Mouse (Mus musculus): ENCODE measurements around the gene Clint1.
A peak's percentile ranks its signal among the peaks of the same experiment; 100 is the strongest.
"Not testable (repeated sequence)": the region's sequence is repeated elsewhere in the genome, so short reads cannot be mapped to it uniquely, and the experiment has no call there.

Clint1 gene

DNA sequence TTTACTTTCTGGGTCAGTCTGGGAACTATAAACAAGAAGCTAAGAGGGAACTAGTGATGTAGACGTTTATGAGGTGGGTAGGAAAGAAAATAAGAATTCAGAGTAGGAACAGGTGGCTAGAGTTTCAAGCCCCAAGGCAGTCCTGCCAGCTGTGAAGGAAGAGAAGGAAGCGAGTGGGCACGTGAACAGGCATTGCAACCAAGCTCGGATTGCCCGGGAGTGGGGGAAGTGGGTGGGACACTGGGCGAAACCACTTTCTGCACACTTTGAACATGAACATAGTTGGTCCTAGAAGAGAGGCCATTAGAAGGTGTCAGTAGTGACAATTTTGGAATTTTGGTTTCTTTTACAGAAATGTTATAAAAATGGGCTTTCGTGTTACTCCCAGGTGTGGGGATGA is 4.3 kb upstream of the Clint1 start:
- DNase-seq (ENCODE audit: low spot score in 2 of 2) = no peak

DNA sequence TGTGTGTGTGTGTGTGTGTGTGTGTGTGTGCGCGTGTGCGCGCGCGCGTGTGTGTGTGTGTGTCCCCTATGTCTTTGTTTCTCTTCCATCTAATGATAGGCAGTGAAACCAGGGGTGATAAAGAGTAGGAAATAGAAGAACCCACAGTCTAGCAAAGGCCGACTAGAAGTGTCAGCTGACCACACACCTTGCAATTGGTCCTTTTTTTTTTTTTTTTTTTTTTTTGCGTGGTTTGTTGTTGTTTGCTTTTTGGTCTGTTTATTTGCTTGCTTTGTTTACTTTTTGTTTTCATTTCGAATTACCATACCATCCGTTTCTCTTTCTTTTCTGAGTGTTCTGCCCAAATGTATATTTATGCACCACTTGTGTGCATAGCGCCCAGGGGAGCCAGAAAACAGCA is 3.6 kb upstream of the Clint1 start:
- DNase-seq (ENCODE audit: low spot score in 2 of 2) = no peak

DNA sequence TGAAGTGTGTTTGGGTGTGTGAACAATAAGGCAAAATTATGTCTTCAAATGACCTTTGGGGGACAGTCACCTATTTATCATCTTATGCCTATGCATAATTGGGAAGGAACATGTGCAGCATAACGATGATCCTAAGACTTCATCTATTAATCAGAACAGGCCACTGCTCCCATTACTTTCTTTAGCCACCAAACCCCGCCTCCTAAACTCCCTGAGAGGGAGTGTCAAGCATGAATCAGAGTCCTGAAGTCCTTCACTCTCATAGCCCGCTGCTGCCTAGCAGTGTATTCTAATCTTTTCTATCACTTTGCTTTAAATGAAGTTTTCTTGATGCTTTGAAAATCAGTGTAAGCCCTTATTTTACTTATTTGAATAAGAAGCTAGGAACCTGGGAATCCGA is 2.6 kb upstream of the Clint1 start:
- no peak for DNase-seq (ENCODE audit: low spot score in 2 of 2)

DNA sequence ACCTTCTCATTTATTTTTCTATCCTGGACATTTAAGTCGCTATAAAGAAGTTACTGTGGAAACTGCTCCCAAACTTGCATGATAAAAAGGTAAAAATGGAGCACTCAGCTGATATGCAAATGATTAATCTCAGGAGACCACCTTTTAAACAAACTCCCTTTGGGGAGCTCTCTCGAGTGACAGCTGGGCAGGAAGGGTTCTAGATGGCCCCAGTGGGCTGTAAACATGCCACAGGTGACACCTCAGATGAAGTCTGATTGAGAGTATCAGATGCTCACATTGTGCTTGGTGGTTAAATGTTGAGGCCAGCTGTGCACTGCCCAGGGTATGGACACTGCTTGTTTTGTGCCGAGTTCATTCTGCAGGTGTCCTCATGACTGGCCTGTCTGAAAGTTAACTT is 2.0 kb upstream of the Clint1 start:
- no peak for DNase-seq (ENCODE audit: low spot score in 2 of 2)

DNA sequence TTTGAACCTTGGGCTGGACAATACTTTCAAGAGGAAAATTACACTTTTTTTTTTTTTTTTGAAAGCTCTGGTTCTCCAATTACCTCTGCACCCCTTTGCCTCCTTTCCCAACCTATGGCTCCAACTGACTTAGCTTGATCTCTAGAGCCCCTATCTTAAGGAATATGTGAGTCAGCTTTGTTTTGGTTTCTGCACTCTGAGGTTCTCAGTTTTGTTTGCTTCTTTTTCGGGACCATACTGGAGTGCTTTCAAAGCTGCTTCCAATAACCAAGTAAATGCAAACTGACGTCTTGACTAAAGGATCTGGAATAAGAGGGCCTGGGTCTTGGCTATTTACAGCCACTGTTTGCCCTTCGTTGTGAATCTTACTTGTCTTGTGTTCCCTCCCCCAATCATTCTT is 1.5 kb upstream of the Clint1 start:
- no peak for DNase-seq (ENCODE audit: low spot score in 2 of 2)

DNA sequence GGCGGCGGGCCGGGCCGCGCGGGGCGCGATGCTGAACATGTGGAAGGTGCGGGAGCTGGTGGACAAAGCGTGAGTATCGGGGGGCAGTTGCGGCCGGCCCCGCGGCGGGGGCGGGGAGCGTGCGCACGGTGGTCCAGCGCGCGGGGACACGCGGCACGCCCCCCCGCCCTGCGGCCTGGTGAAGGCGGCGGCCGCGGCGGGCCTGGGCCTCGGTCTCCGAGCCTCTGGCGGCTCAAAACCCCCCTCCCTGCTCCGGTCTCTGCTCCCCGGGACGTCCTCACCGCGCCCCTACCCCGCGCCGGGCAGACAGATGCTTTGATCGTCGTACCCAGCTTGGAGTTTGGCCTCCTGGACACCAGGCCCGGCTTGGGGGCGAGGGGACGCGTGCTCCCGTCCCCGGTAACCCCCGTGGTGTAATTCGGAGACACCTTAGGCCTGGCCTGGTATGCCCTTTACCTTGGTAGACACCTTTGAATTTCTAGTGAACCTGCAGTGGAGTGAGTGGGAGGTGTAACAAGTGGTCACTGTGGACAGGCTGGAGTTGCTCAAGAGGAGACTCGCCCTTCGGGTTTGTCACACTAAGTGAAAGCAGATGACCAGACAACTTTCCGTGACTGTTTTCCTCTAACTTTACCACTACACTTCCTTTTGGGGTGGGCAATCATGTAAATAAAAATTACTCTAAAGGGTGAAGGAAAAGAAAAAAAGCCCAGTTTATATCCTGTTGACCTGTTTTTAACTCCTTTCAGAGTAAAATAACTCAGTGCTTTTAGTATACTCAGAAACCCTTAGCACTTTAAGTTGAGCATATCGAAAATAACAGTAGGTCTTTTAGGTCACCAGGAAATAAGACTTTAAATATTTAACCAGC is 508 bp downstream of the Clint1 start:
- peak; percentile 29 to 37 for DNase-seq (ENCODE audit: low spot score in 2 of 2)

DNA sequence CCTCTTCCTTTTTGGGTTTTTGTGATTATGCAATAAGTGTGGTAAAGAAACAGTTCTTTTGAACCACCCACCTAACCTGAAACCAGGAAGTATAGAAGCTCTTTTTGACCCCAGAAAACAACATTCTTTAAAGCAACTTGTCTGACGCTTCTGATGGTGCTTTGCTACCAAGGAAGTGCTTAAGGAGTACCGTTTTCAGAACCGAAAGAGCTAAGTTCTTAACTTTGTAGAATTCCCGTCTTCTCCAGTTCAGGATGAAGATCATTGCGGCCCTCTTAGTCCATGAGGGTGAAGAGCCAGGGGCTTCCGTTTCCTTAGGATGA is 1.1 kb downstream of the Clint1 start:
- no peak for DNase-seq (ENCODE audit: low spot score in 2 of 2)

DNA sequence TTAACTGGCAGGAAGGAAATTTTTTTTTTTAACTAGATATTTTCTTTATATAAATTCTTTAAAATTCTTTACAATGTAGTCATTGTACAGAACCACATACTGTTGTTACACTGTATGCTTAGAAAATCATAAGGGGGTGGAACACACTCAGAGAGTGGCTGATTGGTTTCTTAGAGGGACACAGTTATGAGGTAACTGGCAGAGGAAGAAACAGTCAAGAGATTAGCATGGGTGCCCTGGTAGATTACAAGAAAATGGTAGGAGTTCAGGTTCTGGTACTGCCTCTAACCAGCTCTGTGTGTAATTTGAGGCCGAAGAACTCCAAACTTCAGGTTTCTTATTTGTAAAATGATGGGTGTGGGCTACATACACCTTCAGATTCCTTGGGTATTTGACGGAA is 2.1 kb downstream of the Clint1 start:
- no peak for DNase-seq (ENCODE audit: low spot score in 2 of 2)

DNA sequence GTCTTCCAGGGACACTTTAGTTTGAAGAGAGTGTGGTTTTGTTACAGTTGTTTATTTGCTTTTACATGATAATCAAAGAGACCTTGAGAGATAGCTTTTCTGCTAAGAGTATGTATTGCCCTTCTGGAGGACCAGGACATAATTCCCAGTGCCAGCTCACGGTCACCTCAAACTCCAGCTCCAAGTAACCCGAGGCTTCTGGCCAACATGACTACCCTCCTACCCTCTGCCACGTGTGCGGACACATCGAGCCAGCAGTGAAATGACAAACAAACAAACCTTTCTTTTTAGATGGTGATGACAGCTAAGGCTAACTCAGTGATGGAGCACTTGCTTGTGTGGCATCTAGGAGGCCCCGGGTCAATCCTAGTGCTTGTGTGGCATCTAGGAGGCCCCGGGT is 2.5 kb downstream of the Clint1 start:
- no peak for DNase-seq (ENCODE audit: low spot score in 2 of 2)

DNA sequence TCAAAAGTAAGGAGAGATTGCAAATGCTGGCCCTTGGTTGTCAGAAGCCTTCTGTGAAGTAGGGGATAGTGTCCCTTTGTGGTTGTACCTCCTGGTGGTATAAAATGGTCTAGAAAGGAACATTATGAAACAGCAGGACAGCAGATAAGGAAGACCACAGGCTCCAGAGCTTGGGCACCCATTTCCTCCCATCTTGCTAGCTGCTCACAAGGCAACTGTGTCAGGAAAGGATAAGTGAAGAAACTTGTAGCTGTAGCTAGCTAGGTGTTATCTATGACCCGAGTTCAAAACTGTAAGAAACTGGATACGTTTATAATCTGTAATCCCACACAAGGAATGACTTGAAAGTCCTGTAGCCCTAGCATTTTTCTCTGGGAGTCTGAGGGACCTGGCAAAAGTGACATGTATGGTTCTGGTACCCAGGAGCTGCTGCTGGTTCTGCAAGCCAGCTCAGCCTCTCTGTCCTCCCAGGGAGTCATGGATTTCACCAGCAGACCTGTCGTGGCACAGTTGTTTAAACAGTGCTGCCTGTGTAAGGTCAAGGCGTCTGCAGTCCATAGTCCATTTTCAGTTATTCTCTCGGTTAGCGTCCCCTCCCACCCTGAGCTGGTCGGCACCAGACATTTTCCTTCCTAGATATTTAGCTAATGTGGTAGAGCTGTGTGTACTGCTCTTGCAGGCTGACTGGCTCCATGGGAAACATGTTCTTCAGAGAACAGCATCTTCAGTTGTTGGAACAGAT is 3.7 kb downstream of the Clint1 start:
- no peak for DNase-seq (ENCODE audit: low spot score in 2 of 2)

DNA sequence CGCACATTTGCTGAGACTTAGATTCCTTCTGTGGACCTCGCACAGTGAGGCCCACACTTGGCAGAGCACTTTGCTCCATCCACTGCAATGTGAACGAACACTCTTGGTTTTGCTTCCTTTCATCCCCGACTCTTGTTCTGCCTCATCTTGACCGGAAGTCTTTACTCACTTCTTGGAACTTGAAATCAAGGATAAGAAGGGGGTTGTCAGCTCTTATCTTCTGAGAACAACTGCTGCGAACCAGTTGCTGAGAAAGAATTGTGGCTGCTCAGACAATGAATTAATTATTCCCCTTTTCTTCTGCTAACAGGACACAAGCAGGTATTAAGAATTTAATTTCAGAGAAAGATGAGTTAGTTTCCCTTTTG is 4.3 kb downstream of the Clint1 start:
- DNase-seq (ENCODE audit: low spot score in 2 of 2) = no peak

DNA sequence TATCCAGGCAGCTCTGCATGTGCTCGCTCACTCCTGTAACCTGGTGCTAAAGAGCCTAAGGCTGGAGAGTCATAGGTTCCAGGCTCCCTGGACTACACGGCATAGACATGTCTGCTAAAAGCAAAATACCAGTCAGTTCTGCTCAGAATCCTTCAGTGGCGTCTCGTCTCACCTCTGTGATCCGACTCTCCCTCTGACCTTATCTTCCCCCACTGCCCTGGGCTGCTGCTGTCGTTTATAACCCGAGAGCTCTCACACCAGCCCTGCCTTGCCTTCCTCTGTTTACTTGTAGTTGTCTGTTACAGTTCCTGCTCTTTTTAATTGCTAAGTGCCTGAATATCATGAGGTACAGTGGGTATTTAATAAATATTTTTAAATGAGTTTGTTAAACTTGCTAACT is 9.5 kb downstream of the Clint1 start:
- no peak for DNase-seq (ENCODE audit: low spot score in 2 of 2)

DNA sequence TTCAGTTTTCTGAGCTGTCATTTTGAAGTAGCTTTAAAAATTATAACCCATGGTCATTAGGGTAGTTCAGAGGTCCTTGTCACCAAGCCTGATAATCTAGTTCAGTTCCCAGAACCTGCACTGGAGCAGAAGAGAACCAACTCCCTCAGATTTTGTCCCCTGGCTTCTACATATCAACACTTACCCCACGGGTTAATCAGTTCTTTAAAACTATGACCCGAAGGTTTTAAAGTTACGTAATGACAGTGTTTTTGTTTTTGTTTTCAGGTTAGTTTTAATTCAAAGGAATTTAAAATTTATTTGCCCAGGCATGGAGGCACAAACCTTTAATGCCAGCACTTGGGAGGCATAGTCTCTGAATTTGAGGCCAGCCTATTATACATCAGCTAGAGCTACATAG is 12.6 kb downstream of the Clint1 start:
- no peak for DNase-seq (ENCODE audit: low spot score in 2 of 2)

DNA sequence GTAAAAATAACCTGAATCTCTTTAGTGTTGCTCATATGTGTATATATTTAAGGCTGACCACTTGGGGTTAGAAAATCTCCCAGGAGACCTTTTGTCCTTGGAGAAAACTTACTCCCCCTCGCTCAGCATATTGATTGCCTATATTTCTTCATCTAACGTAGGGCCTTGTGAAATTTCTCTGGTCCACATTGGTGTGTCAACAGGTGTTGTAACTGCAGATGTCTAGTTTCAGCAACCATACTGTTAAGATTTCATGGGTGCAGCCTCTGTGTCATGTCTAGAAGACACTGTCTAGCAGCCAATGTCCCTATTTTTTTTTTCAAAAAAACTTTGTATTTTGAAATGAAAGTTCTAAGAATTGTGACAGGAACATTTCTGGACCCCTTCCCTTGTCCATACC is 14.0 kb downstream of the Clint1 start:
- no peak for DNase-seq (ENCODE audit: low spot score in 2 of 2)

DNA sequence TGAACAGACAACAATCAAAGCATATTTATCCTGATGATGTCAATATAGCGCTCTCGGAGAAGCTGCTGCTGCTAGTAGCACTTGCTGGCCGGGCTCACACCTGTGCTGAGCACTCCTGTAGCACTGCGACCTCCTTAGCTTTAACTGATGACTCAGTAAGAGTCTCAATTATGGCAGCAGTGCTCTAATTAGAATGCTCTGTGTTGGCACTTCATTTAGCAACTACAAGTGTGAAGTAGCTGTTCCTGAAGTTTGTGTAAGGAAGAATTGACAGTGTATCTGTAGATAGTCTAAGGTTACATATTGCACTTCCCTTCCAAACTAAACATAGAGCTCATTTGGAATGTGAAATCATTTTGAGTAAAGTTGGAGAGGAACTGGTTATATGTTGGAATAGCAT is 14.7 kb downstream of the Clint1 start:
- DNase-seq (ENCODE audit: low spot score in 2 of 2) = no peak

DNA sequence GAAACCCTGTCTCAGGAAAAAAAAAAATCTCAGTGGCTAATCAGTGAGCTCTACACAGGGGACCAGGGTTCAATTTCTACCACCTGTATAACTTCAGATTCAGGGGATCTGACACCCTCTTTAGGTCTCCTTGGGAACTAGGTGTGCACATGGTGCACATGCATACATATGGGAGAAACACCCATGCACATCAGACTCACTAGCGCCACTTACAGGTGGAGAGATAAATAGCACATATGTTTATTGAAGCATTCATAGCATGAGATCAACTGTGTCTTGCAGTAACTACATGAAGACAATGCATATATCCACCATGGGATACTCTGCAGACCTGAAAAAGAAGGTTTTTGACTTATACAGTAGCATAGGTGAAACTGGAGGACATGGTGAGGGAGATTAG is 21.8 kb downstream of the Clint1 start:
- DNase-seq (ENCODE audit: low spot score in 2 of 2) = no peak

DNA sequence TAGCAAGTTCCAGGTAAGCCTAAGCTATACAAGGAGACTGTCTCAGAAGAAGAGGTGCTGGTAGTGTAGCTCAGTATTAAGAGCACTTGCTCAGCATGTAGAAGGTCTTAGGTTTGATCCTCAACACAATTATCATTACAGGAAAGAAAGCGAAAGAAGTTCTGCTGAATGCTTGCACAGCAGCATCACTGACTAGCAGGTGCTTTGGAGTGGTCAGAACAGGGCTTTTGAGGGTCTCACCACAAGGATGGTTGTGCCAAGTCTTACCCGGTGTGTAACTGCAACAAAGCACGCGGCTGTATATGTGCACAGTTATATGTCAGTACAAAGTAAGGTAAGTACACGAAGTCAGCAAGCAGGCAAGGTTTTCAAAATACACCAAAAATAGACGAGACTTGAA is 22.4 kb downstream of the Clint1 start:
- DNase-seq (ENCODE audit: low spot score in 2 of 2) = no peak

DNA sequence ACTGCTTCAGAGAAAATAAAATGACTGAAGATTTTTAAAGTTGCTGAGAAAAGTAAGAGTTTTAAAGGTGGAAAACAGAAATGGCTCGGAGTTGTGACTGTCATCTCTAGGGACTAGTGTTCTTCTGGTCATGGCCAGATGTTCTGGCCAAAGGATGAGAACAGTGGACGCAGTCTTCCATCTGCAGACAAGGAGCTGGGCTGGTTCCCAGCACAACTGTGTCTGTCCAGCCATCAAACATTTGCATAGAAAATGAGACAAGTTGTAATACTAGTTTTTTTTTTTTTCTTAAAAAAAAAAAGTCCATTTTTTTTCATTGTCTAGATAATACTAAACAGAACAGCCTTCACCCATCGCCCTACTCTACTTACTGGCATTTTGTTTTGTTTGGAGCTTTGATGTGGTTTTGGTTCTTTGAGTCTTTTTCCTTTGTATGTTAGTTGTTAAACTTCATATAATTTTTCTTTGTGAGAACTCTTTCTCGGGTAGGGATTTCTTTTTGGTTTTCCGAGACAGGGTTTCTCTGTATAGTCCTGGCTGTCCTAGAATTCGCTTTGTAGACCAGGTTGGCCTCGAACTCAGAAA is 23.6 kb downstream of the Clint1 start:
- no peak for DNase-seq (ENCODE audit: low spot score in 2 of 2)

DNA sequence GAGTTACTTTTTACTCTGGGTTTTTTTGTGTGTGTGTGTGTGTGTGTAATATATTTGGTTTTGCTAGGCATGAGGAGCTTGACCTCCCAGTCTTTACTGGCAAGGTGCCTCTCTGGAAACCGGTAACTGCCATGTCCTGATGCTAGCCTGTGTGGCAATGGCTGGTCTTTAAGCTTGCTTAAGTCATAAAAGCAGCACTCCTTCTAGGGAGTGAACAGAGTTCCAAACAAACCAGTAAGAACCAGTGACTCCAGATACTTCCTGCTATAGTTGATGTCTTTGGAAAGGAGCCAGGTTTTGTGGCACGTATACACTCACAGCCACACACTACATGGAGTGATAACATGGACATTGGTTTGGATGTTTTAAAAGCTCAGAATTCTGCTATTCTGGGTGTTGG is 24.2 kb downstream of the Clint1 start:
- DNase-seq (ENCODE audit: low spot score in 2 of 2) = no peak

DNA sequence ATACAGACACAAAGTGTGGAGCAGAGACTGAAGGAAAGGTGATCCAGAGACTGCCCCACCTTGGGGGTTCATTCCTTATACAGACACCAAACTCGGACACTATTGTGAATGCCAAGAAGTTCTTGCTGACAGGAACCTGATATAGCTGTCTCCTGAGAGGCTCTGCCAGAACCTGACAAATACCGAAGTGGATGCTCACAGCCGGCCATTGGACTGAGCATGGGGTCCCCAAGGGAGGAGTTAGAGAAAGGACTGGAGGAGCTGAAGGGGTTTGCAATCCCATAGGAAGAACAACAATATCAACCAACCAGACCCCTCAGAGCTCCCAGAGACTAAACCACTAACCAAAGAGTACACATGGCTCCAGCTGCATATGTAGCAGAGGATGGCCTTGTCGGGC is 27.5 kb downstream of the Clint1 start:
- not testable (repeated sequence) for DNase-seq (ENCODE audit: low spot score in 2 of 2)

DNA sequence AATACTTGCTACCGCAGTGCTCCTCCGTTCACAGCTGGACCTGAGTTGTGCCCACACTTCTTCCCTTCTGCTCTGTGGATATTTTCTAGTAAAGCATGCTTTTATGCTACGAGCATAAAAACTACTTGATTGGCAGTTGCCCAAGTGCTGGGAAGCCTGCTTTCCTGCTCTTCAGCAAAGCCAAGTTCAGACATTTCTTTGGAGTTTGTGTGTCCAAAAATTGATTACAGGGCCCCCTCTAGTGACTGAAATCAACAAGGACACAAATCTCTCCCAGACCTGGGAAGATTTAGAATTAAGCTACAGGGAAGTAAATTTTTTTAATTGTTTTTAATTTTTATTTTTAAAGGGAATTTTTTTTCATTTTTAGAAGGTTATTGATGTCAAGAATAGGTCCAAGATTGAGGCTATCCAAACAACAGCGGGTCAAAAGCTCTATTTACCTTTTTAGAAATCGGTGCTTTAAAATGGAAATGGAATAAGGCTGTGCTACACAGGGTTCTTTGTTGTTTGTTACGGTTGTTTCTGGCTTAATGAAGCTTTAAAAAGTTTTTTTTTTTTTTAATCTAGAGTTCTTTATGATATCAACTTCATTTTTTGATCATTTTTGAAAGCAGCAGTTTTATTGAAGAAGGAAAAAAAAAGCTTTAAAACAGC is 29.3 kb downstream of the Clint1 start:
- DNase-seq (ENCODE audit: low spot score in 2 of 2) = peak; percentile 68

DNA sequence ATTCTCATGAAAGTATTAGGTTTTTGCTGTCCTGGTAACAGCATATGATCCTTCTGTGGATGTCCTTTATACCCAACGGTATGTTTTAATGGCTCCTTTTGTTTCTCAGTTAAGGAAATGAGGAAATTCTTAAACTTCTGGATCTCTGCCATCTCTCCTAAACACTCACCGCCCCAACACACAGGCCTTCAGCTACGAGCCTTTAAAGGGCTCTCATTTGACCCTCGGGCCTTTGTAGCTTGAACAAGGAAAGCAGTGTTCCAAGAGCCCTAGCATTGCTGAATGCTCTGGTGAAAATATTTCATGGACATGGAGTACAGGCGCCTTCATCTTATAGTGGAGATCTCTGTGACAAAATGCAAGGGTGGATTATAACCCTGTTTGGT is 29.8 kb downstream of the Clint1 start:
- DNase-seq (ENCODE audit: low spot score in 2 of 2) = no peak
